20 mouse cellular contexts compared by ENCODE assay signal in the genomic region with DNA sequence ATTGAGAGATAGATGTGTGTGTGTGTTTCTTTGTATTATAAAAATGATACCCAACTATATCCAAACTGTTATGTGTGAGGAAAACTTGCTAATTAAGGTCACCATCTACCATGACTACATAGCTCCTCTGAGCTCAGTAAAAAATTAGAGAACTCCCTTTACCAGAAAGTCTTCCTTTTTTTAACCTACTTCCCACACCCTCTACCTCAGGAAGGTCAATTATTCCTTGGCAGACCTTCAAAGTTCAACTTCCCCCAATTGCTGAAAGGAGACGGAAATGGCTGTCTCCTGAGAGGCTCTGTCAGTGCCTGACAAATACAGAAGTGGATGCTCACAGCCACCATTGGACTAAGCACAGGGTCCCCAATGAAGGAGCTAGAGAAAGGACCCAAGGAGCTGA. TPM values are rescaled to one million over a fixed set of nuclear protein-coding genes. Genes with fewer than 3 reads are reported as not detected.
DNase-seq lines count a peak whose midpoint lies in the region; ATAC-seq lines count a peak whose summit lies in the region.
"Had no signal": no experiment of that assay in that cellular context is flagged by ENCODE, and none has a peak within 500 bp of the region (broad histone marks: within the 10 kb centered on the region; RNA-seq: fewer than 3 reads in every experiment).

No protein-coding gene starts in this region.

- DNase-seq in heart, postnatal 4 days = no peak
- DNase-seq in layer of hippocampus, adult 11-12 months (ENCODE audit: low spot score) = no peak
- DNase-seq: adrenal gland, adult 2 months; adrenal gland, postnatal 10 days; adrenal gland, postnatal 25 days; cerebellum, adult 11 months; cerebellum, adult 18-20 months; cerebellum, adult 8-10 months; cerebellum, adult 9-11 months; cerebellum, postnatal 14 days; cerebellum, postnatal 36 days; forebrain, postnatal 0 days had no signal

- ATAC-seq in common myeloid progenitor, adult 5-6 weeks (replicated peaks; ENCODE audit: low read depth, poor library complexity, severe bottlenecking) = peak; percentile 66
- peak; percentile 52; the same call in 1 of the 2 replicates for ATAC-seq in granulocyte monocyte progenitor cell, adult 5-6 weeks (replicated peaks; ENCODE audit: poor library complexity, severe bottlenecking)
- peak; percentile 77 for ATAC-seq in megakaryocyte progenitor cell, adult 5-6 weeks (replicated peaks; ENCODE audit: poor library complexity)
- ATAC-seq: forebrain, embryonic 13.5 days; forebrain, embryonic 15.5 days; forebrain, postnatal 0 days had no signal

RNA-seq across cellular contexts. Expression of a gene that starts 7.5 kb away (rescaled TPM):
- 2.1 and 5.0 TPM in 2 replicates for total RNA-seq in common myeloid progenitor, adult 5-6 weeks (2017)
- not detected in 2 replicates for total RNA-seq in granulocyte monocyte progenitor cell, adult 5-6 weeks (2014; fragmentation: Nextera tagmentation)
- total RNA-seq in granulocyte monocyte progenitor cell, adult 5-6 weeks (2017) = 0.04 and 0.10 TPM in 2 replicates
- total RNA-seq in megakaryocyte progenitor cell, adult 5-6 weeks (2015) = 1.7 and 4.6 TPM in 2 replicates
- 1.0 and 1.5 TPM in 2 replicates for total RNA-seq in megakaryocyte progenitor cell, adult 5-6 weeks (2017)
- under 1 TPM; 0.14 to 0.74 TPM for total RNA-seq in heart, postnatal 4 days (2021)
- total RNA-seq: ES-E14, MEL had no signal

RNA-seq across cellular contexts. Expression of a gene that starts 20.5 kb away (rescaled TPM):
- not detected in 2 replicates for total RNA-seq in common myeloid progenitor, adult 5-6 weeks (2017)
- total RNA-seq in granulocyte monocyte progenitor cell, adult 5-6 weeks (2014; fragmentation: Nextera tagmentation) = not detected in 2 replicates
- total RNA-seq in granulocyte monocyte progenitor cell, adult 5-6 weeks (2017) = not detected in 2 replicates
- total RNA-seq in megakaryocyte progenitor cell, adult 5-6 weeks (2015) = not detected in 2 replicates
- total RNA-seq in megakaryocyte progenitor cell, adult 5-6 weeks (2017) = not detected in 2 replicates
- not detected for total RNA-seq in heart, postnatal 4 days (2021)
- total RNA-seq: adrenal gland, adult 2 months; adrenal gland, postnatal 10 days; adrenal gland, postnatal 25 days; adrenal gland, postnatal 4 days; ES-E14; forebrain, postnatal 0 days; MEL had no signal
